Mouse (Mus musculus): ENCODE measurements around the gene Cntfr. TPM values are rescaled to one million over a fixed set of nuclear protein-coding genes. Genes with fewer than 3 reads are reported as not detected.

Gene Cntfr
- polyA plus RNA-seq, 1 experiment: 9.0 TPM

- no peak for TF ChIP-seq GATA1 (IDR thresholded peaks at IDR 0.05; ENCODE audit: low read length)
Observed at GRCm38 (mm10) chr4:41658566-41659384, 38.1 kb downstream of the Cntfr start.

- TF ChIP-seq GATA1 (IDR thresholded peaks at IDR 0.05; ENCODE audit: low read length): no peak
Observed at GRCm38 (mm10) chr4:41655525-41655924, 41.4 kb downstream of the Cntfr start.

- no peak for TF ChIP-seq GATA1 (IDR thresholded peaks at IDR 0.05; ENCODE audit: low read length)
Observed at GRCm38 (mm10) chr4:41654217-41654616, 42.7 kb downstream of the Cntfr start.

- no peak for TF ChIP-seq GATA1 (IDR thresholded peaks at IDR 0.05; ENCODE audit: low read length)
Observed at GRCm38 (mm10) chr4:41653730-41654129, 43.2 kb downstream of the Cntfr start.

GRCm38 (mm10) chr4:41653296-41653695 is 43.6 kb downstream of the Cntfr start:
- TF ChIP-seq GATA1 (IDR thresholded peaks at IDR 0.05; ENCODE audit: low read length): no peak

- TF ChIP-seq GATA1 (IDR thresholded peaks at IDR 0.05; ENCODE audit: low read length): no peak
Observed at GRCm38 (mm10) chr4:41648627-41649026, 48.3 kb downstream of the Cntfr start.

- no peak for TF ChIP-seq GATA1 (IDR thresholded peaks at IDR 0.05; ENCODE audit: low read length)
Observed at GRCm38 (mm10) chr4:41648157-41648556, 48.7 kb downstream of the Cntfr start.

GRCm38 (mm10) chr4:41645488-41645887 is 51.4 kb downstream of the Cntfr start:
- TF ChIP-seq GATA1 (IDR thresholded peaks at IDR 0.05; ENCODE audit: low read length): no peak

- TF ChIP-seq GATA1 (IDR thresholded peaks at IDR 0.05; ENCODE audit: low read length): no peak
Observed at GRCm38 (mm10) chr4:41641199-41641822, 55.6 kb downstream of the Cntfr start.

- no peak for TF ChIP-seq GATA1 (IDR thresholded peaks at IDR 0.05; ENCODE audit: low read length)
Observed at GRCm38 (mm10) chr4:41639913-41640507, 56.9 kb downstream of the Cntfr start, which contains the start of gene Enho. Gene Enho (minus strand): TSS chr4:41640324.

GRCm38 (mm10) chr4:41639214-41639841 is 57.6 kb downstream of the Cntfr start:
- TF ChIP-seq GATA1 (IDR thresholded peaks at IDR 0.05; ENCODE audit: low read length): no peak

- no peak for TF ChIP-seq GATA1 (IDR thresholded peaks at IDR 0.05; ENCODE audit: low read length)
Observed at GRCm38 (mm10) chr4:41638828-41639213, 58.1 kb downstream of the Cntfr start.

GRCm38 (mm10) chr4:41638186-41638731 is 58.6 kb downstream of the Cntfr start:
- no peak for TF ChIP-seq GATA1 (IDR thresholded peaks at IDR 0.05; ENCODE audit: low read length)

GRCm38 (mm10) chr4:41636882-41637635 is 59.8 kb downstream of the Cntfr start:
- no peak for TF ChIP-seq GATA1 (IDR thresholded peaks at IDR 0.05; ENCODE audit: low read length)

- no peak for TF ChIP-seq GATA1 (IDR thresholded peaks at IDR 0.05; ENCODE audit: low read length)
Observed at GRCm38 (mm10) chr4:41636366-41636765, 60.5 kb downstream of the Cntfr start.
